Mouse (Mus musculus) CH12.LX (cell line): ENCODE measurements around the gene Gm527. TPM values are rescaled to one million over a fixed set of nuclear protein-coding genes. Genes with fewer than 3 reads are reported as not detected.
A peak's percentile ranks its signal among the peaks of the same experiment; 100 is the strongest.

Experiments
- DNase-seq: peaks from one replicate; pipeline ENCODE4 v3.0.0-alpha.2; 2013; ENCODE audit errors: extremely low read depth
- H3K27ac ChIP-seq: 2 replicates; pipeline ENCODE4 v1.5.1; 2012; ENCODE audit warnings: low read depth, mild to moderate bottlenecking, control low read depth, moderate library complexity; ENCODE audit not compliant: insufficient read depth
- H3K27me3 ChIP-seq: replicated peaks from 2 replicates; pipeline ENCODE3; 2012; ENCODE audit warnings: inconsistent platforms
- H3K36me3 ChIP-seq, 2 experiments: replicated peaks in 1 of 2; 2 replicates each; pipeline versions ENCODE3 to v1.6.1; 2012; ENCODE audit warnings: inconsistent platforms in 1 of 2, low read length in 1 of 2, mild to moderate bottlenecking in 1 of 2, mixed read lengths in 1 of 2, moderate library complexity in 1 of 2; ENCODE audit not compliant: control insufficient read depth in 1 of 2, insufficient read depth in 1 of 2
- H3K4me1 ChIP-seq, 2 experiments: 2 replicates each; pipeline ENCODE4 v1.6.1; 2012; ENCODE audit warnings: inconsistent platforms in 1 of 2, moderate library complexity in 1 of 2; ENCODE audit not compliant: insufficient read depth in 2 of 2, control insufficient read depth in 1 of 2
- H3K4me2 ChIP-seq: 2 replicates; pipeline ENCODE4 v1.6.1; 2012; ENCODE audit warnings: low read depth, mild to moderate bottlenecking, control low read depth; ENCODE audit not compliant: poor library complexity, insufficient read depth, severe bottlenecking
- H3K4me3 ChIP-seq, 3 experiments: fragments of 150-350 bp in 1 of 3; sonication (generic) in 1 of 3; replicated peaks in 1 of 3; 2 replicates each; pipeline versions ENCODE3 to v1.5.1; 2011 to 2012; ENCODE audit warnings: low read depth in 2 of 3, low read length in 2 of 3, mild to moderate bottlenecking in 2 of 3, moderate library complexity in 2 of 3, control low read depth in 1 of 3, improper control_type of control experiment in 1 of 3, inconsistent platforms in 1 of 3, mixed read lengths in 1 of 3; ENCODE audit not compliant: poor library complexity in 1 of 3
- H3K79me2 ChIP-seq: replicated peaks from 2 replicates; pipeline ENCODE4 v1.6.1; 2012; ENCODE audit warnings: mild to moderate bottlenecking, moderate library complexity; ENCODE audit not compliant: control insufficient read depth, poor library complexity, insufficient read depth, severe bottlenecking; ENCODE audit errors: extremely low read depth
- H3K9ac ChIP-seq: 2 replicates; pipeline ENCODE4 v1.6.1; 2012; ENCODE audit warnings: low read depth, mild to moderate bottlenecking, control low read depth, moderate library complexity; ENCODE audit not compliant: insufficient read depth
- H3K9me3 ChIP-seq: replicated peaks from 2 replicates; pipeline ENCODE3; 2012; ENCODE audit warnings: low read length, inconsistent platforms, mixed read lengths
- CHD2 ChIP-seq: IDR thresholded peaks from 2 replicates; pipeline ENCODE4 v1.6.1; 2011; ENCODE audit warnings: low read length, improper control_type of control experiment
- CTCF ChIP-seq, 2 experiments: IDR thresholded peaks in 1 of 2; conservative IDR thresholded peaks in 1 of 2; 2 replicates each; pipeline ENCODE4 v1.5.1; 2011 to 2012; ENCODE audit warnings: low read depth in 2 of 2, low read length in 2 of 2, improper control_type of control experiment in 1 of 2, inconsistent platforms in 1 of 2, mild to moderate bottlenecking in 1 of 2, moderate library complexity in 1 of 2
- ELF1 ChIP-seq: IDR thresholded peaks from 2 replicates; pipeline ENCODE4 v1.6.1; 2014; ENCODE audit warnings: low read depth, mild to moderate bottlenecking, inconsistent platforms, low read length, improper control_type of control experiment
- EP300 ChIP-seq: IDR thresholded peaks from 2 replicates; pipeline ENCODE4 v1.6.1; 2011; ENCODE audit warnings: low read length, improper control_type of control experiment
- GABPA ChIP-seq: IDR thresholded peaks from 2 replicates; pipeline ENCODE4 v1.6.1; 2012; ENCODE audit warnings: low read depth, low read length, improper control_type of control experiment, inconsistent platforms; ENCODE audit not compliant: insufficient replicate concordance
- HCFC1 ChIP-seq: IDR thresholded peaks from 2 replicates; pipeline ENCODE4 v1.6.1; 2012; ENCODE audit warnings: low read depth, mild to moderate bottlenecking, inconsistent platforms, low read length, improper control_type of control experiment
- IRF4 ChIP-seq: IDR thresholded peaks from 2 replicates; pipeline ENCODE4 v1.6.1; 2014; ENCODE audit warnings: low read depth, mild to moderate bottlenecking, inconsistent platforms, low read length, improper control_type of control experiment
- KAT2A ChIP-seq: IDR thresholded peaks from 2 replicates; pipeline ENCODE4 v1.6.1; 2012; ENCODE audit warnings: low read length, improper control_type of control experiment, inconsistent platforms; ENCODE audit not compliant: insufficient replicate concordance
- MEF2A ChIP-seq: IDR thresholded peaks from 2 replicates; pipeline ENCODE4 v1.6.1; 2014; ENCODE audit warnings: low read depth, mild to moderate bottlenecking, inconsistent platforms, low read length, improper control_type of control experiment, borderline replicate concordance
- MXI1 ChIP-seq: IDR thresholded peaks from 2 replicates; pipeline ENCODE4 v1.6.1; 2011; ENCODE audit warnings: mild to moderate bottlenecking, low read depth, low read length, improper control_type of control experiment
- MYC ChIP-seq: IDR thresholded peaks from 2 replicates; pipeline ENCODE4 v1.6.1; 2011; ENCODE audit warnings: low read depth, mild to moderate bottlenecking, improper control_type of control experiment, low read length
- NELFE ChIP-seq: IDR thresholded peaks from 2 replicates; pipeline ENCODE4 v1.6.1; 2011; ENCODE audit warnings: low read depth, low read length, improper control_type of control experiment
- NRF1 ChIP-seq: IDR thresholded peaks from 2 replicates; pipeline ENCODE4 v1.6.1; 2014; ENCODE audit warnings: low read depth, mild to moderate bottlenecking, inconsistent platforms, low read length, improper control_type of control experiment, moderate library complexity
- PAX5 ChIP-seq: IDR thresholded peaks from 2 replicates; pipeline ENCODE4 v1.6.1; 2012; ENCODE audit warnings: low read length, inconsistent platforms, mixed read lengths
- POLR2A ChIP-seq: IDR thresholded peaks from 2 replicates; pipeline ENCODE4 v1.6.1; 2011; ENCODE audit warnings: low read depth, mild to moderate bottlenecking, improper control_type of control experiment, low read length
- RAD21 ChIP-seq: IDR thresholded peaks from 2 replicates; pipeline ENCODE4 v1.6.1; 2011; ENCODE audit warnings: low read depth, mild to moderate bottlenecking, low read length, improper control_type of control experiment, moderate library complexity
- RCOR1 ChIP-seq: conservative IDR thresholded peaks from 2 replicates; pipeline ENCODE4 v1.6.1; 2012; ENCODE audit warnings: low read depth, mild to moderate bottlenecking, inconsistent platforms, low read length, improper control_type of control experiment
- SMC3 ChIP-seq: IDR thresholded peaks from 2 replicates; pipeline ENCODE4 v1.6.1; 2011; ENCODE audit warnings: low read depth, low read length, improper control_type of control experiment
- TCF12 ChIP-seq: IDR thresholded peaks from 2 replicates; pipeline ENCODE4 v1.6.1; 2014; ENCODE audit warnings: low read depth, mild to moderate bottlenecking, inconsistent platforms, low read length, improper control_type of control experiment
- UBTF ChIP-seq: IDR thresholded peaks from 2 replicates; pipeline ENCODE4 v1.6.1; 2012; ENCODE audit warnings: low read depth, mild to moderate bottlenecking, inconsistent platforms, low read length, improper control_type of control experiment, moderate library complexity
- ZC3H11A ChIP-seq: IDR thresholded peaks from 2 replicates; pipeline ENCODE4 v1.6.1; 2012; ENCODE audit warnings: low read depth, mild to moderate bottlenecking, inconsistent platforms, low read length, improper control_type of control experiment
- ZMIZ1 ChIP-seq: IDR thresholded peaks from 2 replicates; pipeline ENCODE4 v1.6.1; 2012; ENCODE audit warnings: low read depth, mild to moderate bottlenecking, inconsistent platforms, low read length, improper control_type of control experiment
- ZNF384 ChIP-seq: IDR thresholded peaks from 2 replicates; pipeline ENCODE4 v1.6.1; 2012; ENCODE audit warnings: low read depth, low read length, improper control_type of control experiment, inconsistent platforms
- dilution Hi-C: fragments of 300-500 bp; cut with MboI; formaldehyde crosslinking; loops from 2 replicates; pipeline ENCODE4 v1.14.3; 2020; ENCODE audit warnings: low sequenced_read_pairs; ENCODE audit not compliant: extremely low pct_unique_long_range_greater_than_20kb, extremely low pct_ligation_motif_present
- in situ Hi-C: fragments of 300-500 bp; cut with MboI; formaldehyde crosslinking; loops from 3 replicates; pipeline ENCODE4 v1.14.3; 2019; ENCODE audit warnings: low sequenced_read_pairs, low pct_ligation_motif_present, low pct_unique_long_range_greater_than_20kb, mixed read lengths
- polyA plus RNA-seq: library from polyadenylated mRNA; unstranded; fragments of >175 nt; gene quantifications from 2 replicates; pipeline ENCODE4 v1.2.1, GENCODE M21; 2012; ENCODE audit warnings: low read depth; ENCODE audit not compliant: insufficient read length
- total RNA-seq, 2 experiments: library from RNA; depleted of rRNA; stranded (reverse); fragments of 300-350 nt in 1 of 2; fragments of >200 nt in 1 of 2; gene quantifications; 2 replicates each; pipeline ENCODE4 v1.2.3; 2012 to 2014

Gm527 gene
- total and polyA plus RNA-seq, 3 experiments: 0.93 to 2.6 (median 1.7) TPM

- no peaks in the 10 kb centered on the region for H3K27me3 ChIP-seq
- no peaks in the 10 kb centered on the region for H3K4me1 ChIP-seq
- in situ Hi-C loops: no loop called here
- TF ChIP-seq GABPA (no peak), PAX5 (no peak), NRF1 (no peak), UBTF (no peak), TCF12 (no peak), EP300 (no peak), RCOR1 (no peak), MXI1 (no peak), SMC3 (no peak), CHD2 (no peak), RAD21 (no peak), NELFE (no peak), POLR2A (no peak), ZMIZ1 (no peak)
- no peak overlapping the region for H3K9ac ChIP-seq
- peak; percentile 3 for DNase-seq
- H3K4me3 ChIP-seq: no peak overlapping the region
- H3K36me3 ChIP-seq: no peaks in the 10 kb centered on the region
- no peak overlapping the region for H3K4me2 ChIP-seq
- no peaks in the 10 kb centered on the region for H3K79me2 ChIP-seq
- dilution Hi-C loops: no loop called here
- H3K27ac ChIP-seq: no peak overlapping the region
- H3K9me3 ChIP-seq: no peaks in the 10 kb centered on the region
Observed at GRCm38 (mm10) chr12:64871103-64871502, 46.6 kb upstream of the Gm527 start.

DNA sequence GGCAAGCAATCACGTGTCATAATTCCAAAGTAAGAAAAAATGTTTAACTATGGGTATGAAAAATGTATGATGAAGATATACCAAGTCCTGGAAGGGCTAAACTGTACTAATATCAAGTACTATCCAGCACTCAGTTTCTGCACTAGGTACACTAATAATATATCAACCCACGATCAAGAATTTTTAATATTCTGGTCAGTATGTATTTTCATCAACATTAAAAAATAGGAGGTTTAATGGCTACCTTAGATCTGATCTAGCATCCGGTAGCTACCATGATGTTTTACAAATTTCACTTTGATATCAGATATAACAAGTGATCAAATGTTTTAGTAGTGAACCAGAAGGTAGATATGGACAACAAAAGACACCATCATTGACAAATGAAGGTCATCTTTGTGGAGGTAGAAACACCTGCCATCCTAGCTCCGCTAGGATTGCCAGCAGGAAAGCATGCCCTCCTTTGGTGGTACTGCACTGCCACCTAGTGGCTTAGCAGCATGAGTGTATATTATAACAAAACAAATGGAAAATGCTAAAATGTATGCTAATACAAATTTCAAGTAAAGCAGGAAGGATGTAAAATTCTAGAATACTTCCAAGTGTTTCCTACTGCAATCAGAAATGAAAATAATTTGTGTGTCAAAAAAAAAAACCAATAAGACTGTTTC lies 20.5 kb upstream of the Gm527 start:
- peak; percentile 66 to 86 for TF ChIP-seq CTCF (conservative IDR thresholded peaks at IDR 0.05 in 1 of 2, IDR thresholded peaks at IDR 0.05 in 1 of 2; ENCODE audit: low read depth in 2 of 2, low read length in 2 of 2)
- peak; percentile 64 for TF ChIP-seq SMC3
- no peak for TF ChIP-seq IRF4
- no peak for TF ChIP-seq ZC3H11A
- no peak for TF ChIP-seq HCFC1
- TF ChIP-seq MYC: peak; percentile 48; the same call in 1 of the 2 replicates
- TF ChIP-seq ZMIZ1: no peak
- TF ChIP-seq NELFE: peak; percentile 26; the same call in 1 of the 2 replicates
- no peak for TF ChIP-seq KAT2A
- no peak for TF ChIP-seq RCOR1
- TF ChIP-seq ELF1: no peak
- no peak for TF ChIP-seq MEF2A
- no peak for TF ChIP-seq ZNF384
- peak; percentile 94 for TF ChIP-seq RAD21
- dilution Hi-C loops: no loop called here
- DNase-seq: peak; percentile 61

More for the DNA sequence above, 20.5 kb upstream of the Gm527 start:
- H3K4me3 ChIP-seq: no peak overlapping the region
- H3K27ac ChIP-seq: no peak overlapping the region
- H3K9me3 ChIP-seq: no peaks in the 10 kb centered on the region
- H3K79me2 ChIP-seq: no peaks in the 10 kb centered on the region
- no peak overlapping the region for H3K9ac ChIP-seq
- in situ Hi-C loops: no loop called here
- peaks cover 2% of the 10 kb centered on the region for H3K27me3 ChIP-seq
- H3K4me1 ChIP-seq: 0 out of 4 replicates have a peak, but pooled peaks cover 0 to 3% of the 10 kb centered on the region in 2 experiments
- no peaks in the 10 kb centered on the region for H3K36me3 ChIP-seq
- H3K4me2 ChIP-seq: no peak overlapping the region
